Mouse (Mus musculus) layer of hippocampus, adult 8-10 months (tissue): ENCODE measurements around the gene Cbfa2t3. TPM values are rescaled to one million over a fixed set of nuclear protein-coding genes. Genes with fewer than 3 reads are reported as not detected.

Source experiments
- microRNA-seq, 2 experiments: library from miRNA; unstranded; fragments of <30 nt; microRNA quantifications; one replicate each; pipeline ENCODE4 v1.2.0; 2022
- total RNA-seq, 4 experiments: library from RNA; stranded (reverse); gene quantifications; 2 replicates each; pipeline ENCODE4 v1.2.4; 2022

Cbfa2t3 gene
- total RNA-seq, 4 experiments from 2014 or later: 30.0 to 39.0 (median 37.0) TPM

Small RNA genes within 50 kb of the gene (microRNA-seq; reads per million reads assigned to microRNA genes)
- 0 reads per million in 2 experiments for gene Mir6396

Other genes starting within 250 kb of the Cbfa2t3 start
- gene Snai3, start 238.4 kb downstream of the Cbfa2t3 start, total RNA-seq: not detected
- 10 to 100 TPM; 26.9 to 40.7 (median 31.3) TPM for gene Rnf166, start 223.0 kb downstream of the Cbfa2t3 start, total RNA-seq
- 10 to 100 TPM; 23.4 to 31.5 (median 27.6) TPM for gene Ctu2, start 223.0 kb downstream of the Cbfa2t3 start, total RNA-seq
- 1 to 10 TPM; 4.6 to 7.0 (median 4.9) TPM for gene Piezo1, start 147.8 kb downstream of the Cbfa2t3 start, total RNA-seq
- gene Cdt1, start 131.1 kb downstream of the Cbfa2t3 start, total RNA-seq: 1 to 10 TPM; 1.4 to 2.4 (median 1.7) TPM
- gene Aprt, start 122.2 kb downstream of the Cbfa2t3 start, total RNA-seq: 10 to 100 TPM; 56.8 to 69.3 (median 60.2) TPM
- 10 to 100 TPM in 2 of 4 experiments, 1 to 10 TPM in 2; 8.0 to 16.5 (median 11.9) TPM for gene Galns, start 87.6 kb downstream of the Cbfa2t3 start, total RNA-seq
- gene Trappc2l, start 87.5 kb downstream of the Cbfa2t3 start, total RNA-seq: 10 to 100 TPM; 72.6 to 90.6 (median 75.3) TPM
- not detected for gene Pabpn1l, start 76.4 kb downstream of the Cbfa2t3 start, total RNA-seq
- 10 to 100 TPM; 21.9 to 26.7 (median 23.9) TPM for gene Acsf3, start 76.4 kb upstream of the Cbfa2t3 start, total RNA-seq
- gene Cdh15, start 148.9 kb upstream of the Cbfa2t3 start, total RNA-seq: 1 to 10 TPM; 1.0 to 1.3 (median 1.2) TPM